Mouse (Mus musculus): Measurements from ENCODE around the gene Vav1.

GRCm38 (mm10) chr17:57335673-57336303 lies 56.9 kb downstream of the Vav1 start:
- TF ChIP-seq CTCF (IDR thresholded peaks at IDR 0.05) (peak; percentile 98; the same call in 1 of the 2 replicates), POLR2A (IDR thresholded peaks at IDR 0.05; ENCODE audit: insufficient read depth, low read depth, low read length) (no peak)

Data from heart, adult 2 months (tissue).